Mouse (Mus musculus) liver, postnatal 0 days (tissue): ENCODE results near the gene Hoxd8. TPM values are rescaled to one million over a fixed set of nuclear protein-coding genes. Genes with fewer than 3 reads are reported as not detected.

Experiments used
- ATAC-seq: fragments of 200-750 bp; cut with Nextera tagmentation; 2 replicates; pipeline ENCODE4 v1.8.0; 2017; ENCODE audit warnings: mild to moderate bottlenecking, moderate library complexity
- DNase-seq: peaks from one replicate; pipeline ENCODE4 v3.0.0-alpha.2; 2016
- H3K27ac ChIP-seq: fragments of 300-500 bp; sonication (generic); 2 replicates; pipeline ENCODE4 v1.5.1; 2014; ENCODE audit warnings: antibody characterized with exemption, moderate library complexity, mild to moderate bottlenecking, low read depth
- H3K27me3 ChIP-seq: fragments of 300-500 bp; sonication (generic); 2 replicates; pipeline ENCODE4 v1.6.1; 2014; ENCODE audit warnings: low read length, control low read depth, mixed read lengths; ENCODE audit not compliant: insufficient read depth
- H3K36me3 ChIP-seq: fragments of 300-500 bp; sonication (generic); replicated peaks from 2 replicates; pipeline ENCODE4 v1.6.1; 2014; ENCODE audit warnings: mild to moderate bottlenecking, control low read depth, low read length, moderate library complexity, mixed read lengths; ENCODE audit not compliant: insufficient read depth
- H3K4me1 ChIP-seq: fragments of 300-500 bp; sonication (generic); 2 replicates; pipeline ENCODE4 v1.6.1; 2014; ENCODE audit warnings: antibody characterized with exemption, mild to moderate bottlenecking, control low read depth; ENCODE audit not compliant: insufficient read depth
- H3K4me2 ChIP-seq: fragments of 300-500 bp; sonication (generic); 2 replicates; pipeline ENCODE4 v1.6.1; 2014; ENCODE audit warnings: low read depth, mild to moderate bottlenecking, low read length, moderate library complexity, mixed read lengths
- H3K4me3 ChIP-seq: fragments of 300-500 bp; sonication (generic); 2 replicates; pipeline ENCODE4 v1.5.1; 2014; ENCODE audit warnings: low read depth, low read length
- H3K9ac ChIP-seq: fragments of 300-500 bp; sonication (generic); replicated peaks from 2 replicates; pipeline ENCODE4 v1.6.1; 2014; ENCODE audit warnings: mild to moderate bottlenecking, moderate library complexity
- H3K9me3 ChIP-seq: fragments of 300-500 bp; sonication (generic); 2 replicates; pipeline ENCODE4 v1.6.1; 2016; ENCODE audit warnings: mild to moderate bottlenecking, control low read depth, low read length, mixed read lengths
- CTCF ChIP-seq: sonication (generic); IDR thresholded peaks from 2 replicates; pipeline ENCODE4 v1.5.1; 2016; ENCODE audit warnings: antibody characterized with exemption, low read depth
- EP300 ChIP-seq: IDR thresholded peaks from 2 replicates; pipeline ENCODE4 v1.6.1; 2016; ENCODE audit warnings: antibody characterized with exemption, low read depth, mild to moderate bottlenecking
- WGBS: fragments of 180-500 bp; shearing (Covaris S2); extraction: QIAGEN DNeasy Blood & Tissue Kit; methylation state at CpG from one replicate; pipeline ENCODE4 v1.1.7; 2014; ENCODE audit not compliant: insufficient replicate concordance; 5-methylcytosine and 5-hydroxymethylcytosine counted together
- polyA plus RNA-seq: library from polyadenylated mRNA; unstranded; fragments of >200 nt; fragmentation: Nextera tagmentation; extraction: Ambion mirVana; gene quantifications from 2 replicates; pipeline ENCODE4 v1.2.1, GENCODE M21; 2015

The Hoxd8 gene
- polyA plus RNA-seq, 1 experiment from 2014 or later: not detected

DNA sequence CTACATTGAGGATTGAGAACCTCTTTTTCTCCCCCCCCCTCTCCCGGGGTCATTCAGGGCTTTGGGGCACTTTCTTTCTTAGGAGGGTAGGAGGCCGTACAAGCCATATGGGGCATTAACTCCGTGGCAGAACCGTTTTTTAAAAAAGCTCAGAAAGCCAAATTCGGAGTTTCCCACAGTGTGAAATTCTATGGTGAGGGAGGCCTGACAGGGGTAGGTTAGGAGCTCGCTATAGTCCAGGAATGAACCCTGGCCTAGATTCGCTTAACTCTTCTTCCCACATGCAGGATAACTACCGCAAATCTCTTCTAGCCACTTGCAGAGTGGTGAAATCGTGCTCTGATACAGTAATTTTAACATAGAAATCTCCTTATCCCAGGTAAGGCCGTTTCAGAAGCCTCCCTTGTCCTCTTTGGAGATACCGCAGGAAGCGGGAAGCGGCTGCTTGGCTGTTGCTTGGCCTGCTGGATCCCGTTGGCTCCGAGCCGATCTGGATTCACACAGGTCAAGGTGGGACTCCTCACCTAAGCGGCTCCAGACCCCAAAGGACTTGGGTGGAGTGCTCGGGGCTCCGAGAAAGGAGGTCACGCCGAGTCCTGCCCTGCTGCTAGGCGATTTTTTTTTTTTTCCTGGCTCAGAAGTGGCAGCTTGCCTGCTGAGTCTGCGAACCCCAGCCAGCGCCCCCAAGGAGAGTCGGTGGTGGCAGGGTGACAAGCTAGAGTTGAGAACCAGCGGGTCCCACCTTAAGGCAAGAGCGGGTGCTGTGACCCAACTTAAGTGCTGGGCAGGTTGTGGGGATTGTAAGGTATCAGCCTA is 30.8 kb downstream of the Hoxd8 start:
- 7% methylated on average over 27 of the region's 27 CpGs for WGBS
- H3K4me2 ChIP-seq: no peak overlapping the region
- no peaks in the 10 kb centered on the region for H3K36me3 ChIP-seq
- TF ChIP-seq EP300: no peak
- no peak for TF ChIP-seq CTCF
- H3K27me3 ChIP-seq: peaks cover 99% of the 10 kb centered on the region
- no peak for DNase-seq
- no peak overlapping the region for H3K4me3 ChIP-seq
- no peak for ATAC-seq
- no peaks in the 10 kb centered on the region; the same call in 1 of the 2 replicates for H3K4me1 ChIP-seq
- no peak overlapping the region for H3K9ac ChIP-seq
- H3K27ac ChIP-seq: no peak overlapping the region
- H3K9me3 ChIP-seq: no peaks in the 10 kb centered on the region

DNA sequence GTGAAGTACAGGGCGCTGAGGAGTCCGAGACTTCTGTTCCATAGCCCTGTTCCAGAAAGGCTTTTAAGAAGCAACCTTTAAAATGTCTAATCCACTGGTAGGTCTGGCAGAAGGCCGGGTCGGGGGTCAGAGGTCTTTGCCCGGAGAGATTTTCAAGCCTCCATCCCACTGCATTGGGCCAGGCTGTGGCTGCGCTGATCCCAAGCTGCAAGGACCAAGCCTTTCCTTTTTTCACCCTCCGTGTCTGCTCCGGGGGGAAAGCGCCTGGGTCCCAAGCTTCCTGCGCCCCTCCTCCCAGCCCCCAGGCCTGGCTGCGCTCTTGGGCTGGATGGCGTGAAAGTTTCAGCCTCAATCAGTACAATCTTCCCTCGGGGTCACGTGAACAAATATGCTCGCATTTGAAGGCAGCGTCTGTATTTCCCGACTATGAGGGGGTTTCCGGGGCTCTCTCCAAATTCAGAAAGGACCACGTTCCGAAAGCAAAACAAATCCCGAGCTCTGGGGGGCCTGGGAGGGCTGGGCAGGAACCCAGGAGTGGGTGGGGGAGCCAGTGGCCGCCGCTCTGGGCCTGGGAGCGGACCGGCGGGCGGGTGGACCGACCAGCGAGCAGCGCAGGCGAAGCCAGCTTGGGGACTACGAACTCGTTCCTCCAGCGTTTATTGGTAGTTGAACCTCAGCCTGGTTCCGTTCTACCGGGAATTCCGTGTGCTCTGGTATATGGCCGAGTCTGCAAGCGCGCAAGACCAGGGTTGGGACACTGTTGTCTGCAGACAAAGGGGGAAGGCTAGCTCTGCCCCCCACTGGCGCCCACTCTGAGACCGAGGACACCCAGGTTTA is 31.7 kb downstream of the Hoxd8 start:
- Histone ChIP-seq H3K4me2 (peak overlapping the region; percentile 22; the same call in 1 of the 2 replicates), H3K4me3 (no peak overlapping the region), H3K4me1 (no peaks in the 10 kb centered on the region; the same call in 1 of the 2 replicates), H3K9me3 (no peaks in the 10 kb centered on the region), H3K27ac (no peak overlapping the region), H3K36me3 (no peaks in the 10 kb centered on the region), H3K27me3 (peaks cover 99% of the 10 kb centered on the region), H3K9ac (no peak overlapping the region)
- WGBS: 2% methylated on average over 42 of the region's 42 CpGs
- DNase-seq: no peak
- no peak for ATAC-seq
- TF ChIP-seq CTCF: no peak
- no peak for TF ChIP-seq EP300

DNA sequence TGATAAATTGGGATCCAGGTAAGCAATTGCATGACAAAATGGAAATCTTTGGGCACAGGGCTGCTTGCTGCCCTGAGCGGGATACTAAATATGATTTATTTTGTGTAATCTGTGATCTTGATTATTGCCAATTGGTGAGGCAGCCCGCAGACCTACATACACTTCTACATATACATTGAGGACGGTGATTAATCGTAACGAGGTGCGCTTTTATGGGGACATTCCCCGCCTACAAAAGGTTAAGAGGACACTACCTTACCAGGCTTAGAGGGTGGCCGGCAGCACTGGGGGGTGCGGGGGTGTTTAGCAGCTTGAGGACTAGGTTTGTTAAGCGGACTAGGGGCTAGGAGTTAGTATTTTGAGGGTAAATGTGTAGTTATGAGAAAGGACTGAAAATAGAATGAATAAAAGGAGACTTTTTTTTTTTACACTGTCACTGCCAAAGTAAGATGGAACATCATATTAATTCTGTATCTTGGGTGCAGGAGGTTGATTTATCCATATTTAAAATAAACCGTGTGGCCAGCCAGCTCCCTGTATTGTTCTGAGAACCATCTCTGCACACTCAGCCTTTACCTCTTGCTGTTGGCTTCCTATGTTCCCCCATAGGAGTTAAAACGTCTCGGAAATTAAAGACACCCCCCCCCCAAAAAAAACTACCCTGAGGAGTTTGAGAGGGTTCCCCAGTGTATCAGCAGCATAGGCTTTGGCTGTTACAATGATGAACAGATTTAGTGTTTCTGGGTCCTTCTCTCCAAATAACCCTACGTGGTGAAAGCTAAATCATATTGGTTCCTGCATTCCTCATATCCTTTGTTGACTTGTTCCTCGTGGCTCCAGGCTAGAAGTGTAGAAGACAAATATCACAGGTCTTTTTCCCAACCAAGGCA is 32.5 kb downstream of the Hoxd8 start:
- Histone ChIP-seq H3K4me2 (no peak overlapping the region), H3K9ac (no peak overlapping the region), H3K27me3 (peaks cover 99% of the 10 kb centered on the region), H3K36me3 (no peaks in the 10 kb centered on the region), H3K4me3 (no peak overlapping the region), H3K9me3 (no peaks in the 10 kb centered on the region), H3K27ac (no peak overlapping the region), H3K4me1 (no peaks in the 10 kb centered on the region; the same call in 1 of the 2 replicates)
- TF ChIP-seq EP300 (no peak), CTCF (no peak)
- no peak for DNase-seq
- 11% methylated on average over 15 of the region's 15 CpGs for WGBS
- ATAC-seq: no peak

DNA sequence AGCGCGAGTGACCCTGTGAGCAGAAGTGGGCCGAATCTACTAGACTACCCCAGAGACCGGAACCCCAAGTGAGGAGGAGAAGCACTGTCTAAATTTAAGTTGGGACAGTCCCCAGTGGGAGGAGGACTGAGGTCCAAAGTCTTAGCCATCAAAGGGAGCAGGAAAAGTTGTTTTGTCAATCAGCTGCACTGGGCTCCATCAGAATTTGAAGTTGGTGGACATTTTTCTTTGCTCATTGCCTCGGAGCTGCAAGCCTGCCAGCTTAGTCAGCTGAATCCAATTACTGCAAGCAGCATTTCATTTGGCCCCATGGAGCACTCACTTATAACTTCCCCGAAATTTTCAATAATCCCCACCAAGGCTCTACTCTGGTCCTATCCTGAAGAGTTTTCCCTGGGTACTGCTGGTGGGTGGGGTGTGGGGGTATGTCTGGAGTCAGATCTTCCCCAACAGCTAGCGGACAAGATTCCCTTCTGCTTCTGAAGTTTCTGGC is 33.2 kb downstream of the Hoxd8 start:
- no peak overlapping the region for H3K4me3 ChIP-seq
- ATAC-seq (no peak), DNase-seq (no peak)
- 21% methylated on average over 7 of the region's 7 CpGs for WGBS
- no peaks in the 10 kb centered on the region for H3K36me3 ChIP-seq
- H3K27ac ChIP-seq: no peak overlapping the region
- H3K9me3 ChIP-seq: no peaks in the 10 kb centered on the region
- H3K4me1 ChIP-seq: no peaks in the 10 kb centered on the region; the same call in 1 of the 2 replicates
- no peak for TF ChIP-seq CTCF
- TF ChIP-seq EP300: no peak
- no peak overlapping the region for H3K4me2 ChIP-seq
- H3K27me3 ChIP-seq: peaks cover 98% of the 10 kb centered on the region
- H3K9ac ChIP-seq: no peak overlapping the region

DNA sequence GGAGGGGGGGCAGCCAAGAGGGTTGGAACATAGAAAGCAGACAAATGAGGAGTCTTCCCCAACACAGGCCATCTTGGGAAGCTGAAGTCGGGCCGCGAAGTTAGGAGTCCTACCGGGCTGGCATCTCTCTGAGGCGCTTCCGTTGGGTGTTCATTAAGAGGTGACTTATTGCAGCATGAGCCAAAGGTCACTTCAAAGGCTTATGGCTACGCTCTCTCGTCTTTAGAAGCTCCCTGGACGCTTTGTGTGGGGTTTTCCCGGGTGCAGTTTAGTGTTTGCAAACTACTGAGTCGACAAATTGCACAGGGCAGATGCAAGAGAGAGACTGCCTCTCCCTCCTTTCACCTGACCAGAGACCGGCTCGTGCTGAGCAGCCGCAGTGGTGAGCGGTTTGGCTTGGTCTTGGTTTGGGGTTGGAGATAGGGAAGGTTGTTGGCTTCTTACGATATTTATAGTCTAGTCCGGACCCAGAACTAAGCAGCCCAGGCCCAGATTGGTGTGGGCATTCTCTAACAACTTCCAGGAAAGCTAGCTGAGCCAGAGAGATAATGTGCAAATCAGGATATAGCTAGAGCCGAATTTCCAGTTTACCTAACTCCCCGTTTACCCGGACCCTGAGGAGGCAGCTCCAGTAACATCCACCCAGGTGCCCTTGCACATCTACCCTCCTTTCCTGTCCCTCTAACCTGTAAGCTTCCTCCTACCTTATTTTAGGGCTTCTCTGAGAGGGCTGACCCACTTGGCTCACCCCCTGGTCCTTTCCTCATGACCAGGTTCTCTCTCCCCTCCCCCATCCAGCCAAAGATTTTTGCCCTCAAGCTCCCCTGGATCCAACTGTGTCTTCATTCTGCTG is 34.4 kb downstream of the Hoxd8 start:
- H3K4me1 ChIP-seq: no peaks in the 10 kb centered on the region
- TF ChIP-seq EP300 (no peak), CTCF (no peak)
- H3K4me2 ChIP-seq: no peak overlapping the region
- H3K36me3 ChIP-seq: no peaks in the 10 kb centered on the region
- ATAC-seq: no peak
- H3K27ac ChIP-seq: no peak overlapping the region
- no peak for DNase-seq
- H3K27me3 ChIP-seq: peaks cover 98% of the 10 kb centered on the region
- WGBS: 4% methylated on average over 20 of the region's 20 CpGs
- no peak overlapping the region for H3K4me3 ChIP-seq
- H3K9ac ChIP-seq: no peak overlapping the region
- no peaks in the 10 kb centered on the region for H3K9me3 ChIP-seq
